Mouse (Mus musculus): ENCODE results near the gene Camta2.

- no peak for TF ChIP-seq CTCF (IDR thresholded peaks at IDR 0.05; ENCODE audit: low read depth, low read length)
- no peak for TF ChIP-seq POLR2A (IDR thresholded peaks at IDR 0.05; ENCODE audit: borderline replicate concordance, low read depth, low read length)
These were observed 39.5 kb upstream of the Camta2 start for GRCm38 (mm10) chr11:70727385-70727784.

Data from bone marrow macrophage, adult 2 months (primary cell).